Mouse (Mus musculus): ENCODE data around the gene Rex1bd. TPM values are rescaled to one million over a fixed set of nuclear protein-coding genes. Genes with fewer than 3 reads are reported as not detected.

The Rex1bd gene
- polyA plus RNA-seq, 1 experiment: 86.2 TPM

GRCm38 (mm10) chr8:70490061-70490879, 16.3 kb downstream of the Rex1bd start:
- Histone ChIP-seq H3K36me3 (ENCODE audit: control insufficient read depth, insufficient read depth, low read length) (no peaks in the 10 kb centered on the region), H3K27ac (ENCODE audit: insufficient read depth, low read length) (no peak overlapping the region), H3K4me1 (ENCODE audit: control insufficient read depth, insufficient read depth, insufficient read length) (peaks cover 23% of the 10 kb centered on the region), H3K27me3 (ENCODE audit: control insufficient read depth, insufficient read depth, low read length) (peaks cover 54% of the 10 kb centered on the region), H3K4me3 (ENCODE audit: extremely low read depth, insufficient read depth, insufficient read length) (no peak overlapping the region)
- WGBS: 34% methylated on average over 10 of the region's 10 CpGs
- no peak for DNase-seq (ENCODE audit: low read depth in 1 of 2, low spot score in 2 of 2)
- TF ChIP-seq CTCF (IDR thresholded peaks at IDR 0.05; ENCODE audit: extremely low read depth, insufficient read depth, insufficient read length, insufficient replicate concordance) (no peak), POLR2A (IDR thresholded peaks at IDR 0.05; ENCODE audit: low read depth, low read length) (no peak)

- TF ChIP-seq POLR2A (IDR thresholded peaks at IDR 0.05; ENCODE audit: low read depth, low read length) (no peak), CTCF (IDR thresholded peaks at IDR 0.05; ENCODE audit: extremely low read depth, insufficient read depth, insufficient read length, insufficient replicate concordance) (no peak)
- H3K4me3 ChIP-seq (ENCODE audit: extremely low read depth, insufficient read depth, insufficient read length): peak overlapping the region; percentile 0; the same call in 1 of the 2 replicates
- DNase-seq (ENCODE audit: low read depth in 1 of 2, low spot score in 2 of 2): no peak
- peaks cover 50% of the 10 kb centered on the region for H3K27me3 ChIP-seq (ENCODE audit: control insufficient read depth, insufficient read depth, low read length)
- H3K36me3 ChIP-seq (ENCODE audit: control insufficient read depth, insufficient read depth, low read length): no peaks in the 10 kb centered on the region
- WGBS: 2% methylated on average over 12 of the region's 41 CpGs
- no peak overlapping the region for H3K27ac ChIP-seq (ENCODE audit: insufficient read depth, low read length)
- H3K4me1 ChIP-seq (ENCODE audit: control insufficient read depth, insufficient read depth, insufficient read length): peaks cover 23% of the 10 kb centered on the region
Measured at GRCm38 (mm10) chr8:70489576-70489975, 17.0 kb downstream of the Rex1bd start.

GRCm38 (mm10) chr8:70488931-70489470, 17.6 kb downstream of the Rex1bd start:
- H3K36me3 ChIP-seq (ENCODE audit: control insufficient read depth, insufficient read depth, low read length): no peaks in the 10 kb centered on the region
- H3K4me1 ChIP-seq (ENCODE audit: control insufficient read depth, insufficient read depth, insufficient read length): peaks cover 18% of the 10 kb centered on the region
- H3K27ac ChIP-seq (ENCODE audit: insufficient read depth, low read length): no peak overlapping the region
- TF ChIP-seq POLR2A (IDR thresholded peaks at IDR 0.05; ENCODE audit: low read depth, low read length) (no peak), CTCF (IDR thresholded peaks at IDR 0.05; ENCODE audit: extremely low read depth, insufficient read depth, insufficient read length, insufficient replicate concordance) (no peak)
- DNase-seq (ENCODE audit: low read depth in 1 of 2, low spot score in 2 of 2): no peak
- peak overlapping the region; percentile 0; the same call in 1 of the 2 replicates for H3K4me3 ChIP-seq (ENCODE audit: extremely low read depth, insufficient read depth, insufficient read length)
- H3K27me3 ChIP-seq (ENCODE audit: control insufficient read depth, insufficient read depth, low read length): peaks cover 46% of the 10 kb centered on the region
- 2% methylated on average over 14 of the region's 14 CpGs for WGBS

- peaks cover 38% of the 10 kb centered on the region for H3K27me3 ChIP-seq (ENCODE audit: control insufficient read depth, insufficient read depth, low read length)
Measured at GRCm38 (mm10) chr8:70487993-70488796, 18.4 kb downstream of the Rex1bd start.

GRCm38 (mm10) chr8:70486941-70487520, 19.5 kb downstream of the Rex1bd start, which contains the start of gene Tmem59l:
Tmem59l (minus strand) TSS chr8:70487358.
- Histone ChIP-seq H3K4me1 (ENCODE audit: control insufficient read depth, insufficient read depth, insufficient read length) (peaks cover 7% of the 10 kb centered on the region), H3K4me3 (ENCODE audit: extremely low read depth, insufficient read depth, insufficient read length) (peak within 1 kb of the TSS; percentile 15), H3K27me3 (ENCODE audit: control insufficient read depth, insufficient read depth, low read length) (peaks cover 28% of the 10 kb centered on the region), H3K36me3 (ENCODE audit: control insufficient read depth, insufficient read depth, low read length) (no peaks in the 10 kb centered on the region), H3K27ac (ENCODE audit: insufficient read depth, low read length) (no peak within 1 kb of the TSS)
- DNase-seq (ENCODE audit: low read depth in 1 of 2, low spot score in 2 of 2): no peak
- WGBS: 49% methylated on average over 33 of the region's 33 CpGs
- TF ChIP-seq CTCF (IDR thresholded peaks at IDR 0.05; ENCODE audit: extremely low read depth, insufficient read depth, insufficient read length, insufficient replicate concordance) (no peak), POLR2A (IDR thresholded peaks at IDR 0.05; ENCODE audit: low read depth, low read length) (no peak)

More at GRCm38 (mm10) chr8:70487993-70488796, 18.4 kb downstream of the Rex1bd start:
- peaks cover 11% of the 10 kb centered on the region for H3K4me1 ChIP-seq (ENCODE audit: control insufficient read depth, insufficient read depth, insufficient read length)
- H3K36me3 ChIP-seq (ENCODE audit: control insufficient read depth, insufficient read depth, low read length): no peaks in the 10 kb centered on the region
- no peak for DNase-seq (ENCODE audit: low read depth in 1 of 2, low spot score in 2 of 2)
- H3K27ac ChIP-seq (ENCODE audit: insufficient read depth, low read length): no peak overlapping the region
- H3K4me3 ChIP-seq (ENCODE audit: extremely low read depth, insufficient read depth, insufficient read length): peak overlapping the region; percentile 15
- no peak for TF ChIP-seq POLR2A (IDR thresholded peaks at IDR 0.05; ENCODE audit: low read depth, low read length)
- no peak for TF ChIP-seq CTCF (IDR thresholded peaks at IDR 0.05; ENCODE audit: extremely low read depth, insufficient read depth, insufficient read length, insufficient replicate concordance)
- 2% methylated on average over 55 of the region's 55 CpGs for WGBS

- Histone ChIP-seq H3K4me1 (ENCODE audit: control insufficient read depth, insufficient read depth, insufficient read length) (peaks cover 7% of the 10 kb centered on the region), H3K27me3 (ENCODE audit: control insufficient read depth, insufficient read depth, low read length) (peaks cover 23% of the 10 kb centered on the region)
- TF ChIP-seq POLR2A (IDR thresholded peaks at IDR 0.05; ENCODE audit: low read depth, low read length) (no peak), CTCF (IDR thresholded peaks at IDR 0.05; ENCODE audit: extremely low read depth, insufficient read depth, insufficient read length, insufficient replicate concordance) (no peak)
Measured at GRCm38 (mm10) chr8:70486191-70486681, 20.3 kb downstream of the Rex1bd start.

More at GRCm38 (mm10) chr8:70486191-70486681, 20.3 kb downstream of the Rex1bd start:
- no peak for DNase-seq (ENCODE audit: low read depth in 1 of 2, low spot score in 2 of 2)
- Histone ChIP-seq H3K4me3 (ENCODE audit: extremely low read depth, insufficient read depth, insufficient read length) (no peak overlapping the region), H3K36me3 (ENCODE audit: control insufficient read depth, insufficient read depth, low read length) (no peaks in the 10 kb centered on the region), H3K27ac (ENCODE audit: insufficient read depth, low read length) (no peak overlapping the region)
- 74% methylated on average over 7 of the region's 7 CpGs for WGBS
